Mouse (Mus musculus) thymus, postnatal 0 days (tissue): ENCODE data around the gene March10. TPM values are rescaled to one million over a fixed set of nuclear protein-coding genes. Genes with fewer than 3 reads are reported as not detected.

Source experiments
- DNase-seq: peaks from one replicate; pipeline ENCODE4 v3.0.0-alpha.2; 2015; ENCODE audit warnings: low spot score
- polyA plus RNA-seq: library from polyadenylated mRNA; unstranded; fragments of >200 nt; fragmentation: Nextera tagmentation; extraction: Ambion mirVana; gene quantifications from 2 replicates; pipeline ENCODE4 v1.2.1, GENCODE M21; 2015

Gene March10
- polyA plus RNA-seq, 1 experiment from 2014 or later, result not detected

DNA sequence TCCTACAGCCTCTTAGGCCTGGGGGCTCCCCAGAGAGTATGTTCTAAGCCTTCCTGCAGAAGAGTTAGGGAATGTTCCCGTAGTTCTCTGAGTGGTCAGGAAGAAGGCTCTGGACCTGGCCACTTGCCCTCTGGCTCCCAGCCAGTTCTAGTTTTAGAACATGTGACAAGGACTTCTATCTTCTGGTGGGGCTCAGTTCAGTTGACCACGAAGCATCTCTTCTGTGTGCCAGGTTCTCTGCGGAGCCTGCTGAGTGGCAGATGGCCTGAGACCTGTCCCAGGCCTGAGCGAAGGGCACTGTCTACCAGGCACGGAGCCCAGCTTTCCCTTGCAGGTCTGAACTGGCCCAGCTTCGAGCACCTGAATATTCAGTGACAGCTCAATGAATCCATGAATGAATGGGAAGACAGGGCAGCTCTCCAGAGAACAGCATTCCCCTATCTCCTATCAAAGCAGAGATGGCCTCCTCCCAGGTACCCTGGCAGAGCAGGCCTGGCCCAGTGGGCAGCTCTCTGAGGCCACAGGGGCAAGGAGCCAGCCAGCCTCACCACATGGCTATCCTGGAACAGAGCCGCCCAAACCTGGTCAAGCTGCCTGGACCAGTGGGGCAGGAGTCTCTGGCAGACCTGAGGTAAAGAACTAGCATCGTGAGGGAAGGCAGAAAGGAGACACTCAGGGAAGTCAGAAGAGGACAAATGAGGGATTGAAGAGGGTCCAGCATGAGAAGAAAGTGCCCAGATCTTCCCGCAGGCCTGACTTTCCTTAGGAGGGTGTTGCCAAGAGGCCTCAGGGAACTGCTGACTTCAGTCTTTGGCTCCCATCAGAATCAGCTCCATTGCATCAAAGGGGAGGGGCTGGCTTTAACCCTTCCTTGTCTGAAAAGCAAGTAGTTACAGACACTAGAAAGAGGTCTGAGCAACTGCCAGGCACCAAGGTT, 103.3 kb downstream of the March10 start:
- no peak for DNase-seq

DNA sequence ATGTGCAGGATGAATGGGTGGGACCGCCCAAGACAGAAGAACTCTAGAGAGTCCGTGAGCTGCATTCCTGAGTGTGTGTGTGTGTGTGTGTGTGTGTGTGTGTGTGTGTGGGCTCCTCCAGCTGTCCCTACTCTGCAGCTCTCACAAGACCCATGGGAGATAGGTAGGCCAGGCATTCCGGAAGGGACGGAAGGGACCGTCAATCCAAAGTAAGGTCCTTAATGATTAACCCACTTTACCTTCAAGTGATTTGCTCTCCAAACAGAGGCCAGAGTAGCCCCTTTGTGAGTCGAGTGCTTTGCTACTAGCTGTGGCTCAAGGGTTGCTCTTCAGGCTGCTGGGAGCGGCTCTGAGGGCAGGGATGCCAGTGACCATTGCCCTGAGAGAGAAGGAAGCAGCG, 104.4 kb downstream of the March10 start:
- DNase-seq, result no peak

DNA sequence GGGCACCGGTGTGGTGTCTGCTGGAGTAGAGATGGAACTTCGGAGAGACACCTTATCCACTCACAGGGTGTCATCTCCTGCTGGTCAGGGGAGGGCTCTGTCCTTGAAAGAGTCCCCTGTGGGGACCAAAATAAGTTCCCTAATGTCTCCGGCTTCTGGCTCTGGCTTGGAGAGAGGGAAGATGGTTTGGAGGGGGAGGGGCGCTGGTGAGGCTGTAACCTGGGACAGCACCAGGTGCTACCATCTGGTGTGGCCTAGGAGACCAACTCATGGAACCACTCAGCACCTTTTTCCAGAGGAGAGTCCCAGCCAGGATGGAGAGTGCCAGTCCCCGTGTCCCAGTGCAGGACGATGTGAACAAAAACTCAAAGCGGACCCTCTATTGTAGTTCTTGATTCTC, 105.9 kb downstream of the March10 start:
- DNase-seq, result no peak

DNA sequence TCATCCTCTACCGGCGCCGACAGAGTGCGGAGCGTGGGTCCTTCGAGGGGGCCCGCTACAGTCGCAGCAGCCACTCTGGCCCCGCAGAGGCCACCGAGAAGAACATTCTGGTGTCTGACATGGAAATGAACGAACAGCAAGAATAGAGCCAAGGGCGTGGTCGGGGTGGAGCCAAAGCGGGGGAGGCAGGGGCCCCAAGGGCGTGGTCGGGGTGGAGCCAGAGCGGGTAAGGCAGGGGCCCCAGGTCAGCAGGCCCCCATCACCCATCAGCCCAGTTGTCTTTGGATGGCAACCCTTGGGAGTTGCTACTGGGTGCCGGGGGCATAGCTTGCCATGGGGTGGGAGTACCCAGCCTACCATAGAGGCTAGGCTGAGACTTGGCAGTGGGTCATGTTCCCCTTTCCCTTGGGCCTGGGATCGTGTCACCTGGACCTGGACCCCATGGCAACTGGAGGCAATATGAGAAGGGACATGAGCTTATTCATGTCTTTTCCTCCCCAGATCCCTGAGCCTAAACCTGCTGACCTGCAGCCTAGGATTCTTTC, 106.7 kb downstream of the March10 start:
- no peak for DNase-seq

DNA sequence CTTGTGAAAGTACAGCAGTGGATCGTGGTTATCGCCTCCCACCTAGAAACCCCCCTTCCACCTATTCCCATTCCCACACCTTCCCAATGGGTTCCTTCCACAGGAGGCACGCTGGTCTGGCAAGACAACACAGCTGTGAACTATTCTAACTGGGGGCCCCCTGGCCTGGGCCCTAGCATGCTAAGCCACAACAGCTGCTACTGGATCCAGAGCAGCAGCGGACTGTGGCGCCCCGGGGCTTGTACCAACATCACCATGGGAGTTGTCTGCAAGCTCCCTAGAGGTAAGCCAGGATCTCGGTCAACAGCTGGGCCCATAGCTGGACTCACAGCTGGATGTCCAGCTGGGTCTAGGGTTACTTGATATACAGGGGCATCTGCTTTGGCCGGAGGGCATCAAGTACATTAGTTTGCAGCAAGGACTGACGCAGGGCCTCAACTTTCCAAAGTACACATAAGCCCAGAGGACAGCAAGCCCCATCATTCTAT, 108.0 kb downstream of the March10 start:
- no peak for DNase-seq

DNA sequence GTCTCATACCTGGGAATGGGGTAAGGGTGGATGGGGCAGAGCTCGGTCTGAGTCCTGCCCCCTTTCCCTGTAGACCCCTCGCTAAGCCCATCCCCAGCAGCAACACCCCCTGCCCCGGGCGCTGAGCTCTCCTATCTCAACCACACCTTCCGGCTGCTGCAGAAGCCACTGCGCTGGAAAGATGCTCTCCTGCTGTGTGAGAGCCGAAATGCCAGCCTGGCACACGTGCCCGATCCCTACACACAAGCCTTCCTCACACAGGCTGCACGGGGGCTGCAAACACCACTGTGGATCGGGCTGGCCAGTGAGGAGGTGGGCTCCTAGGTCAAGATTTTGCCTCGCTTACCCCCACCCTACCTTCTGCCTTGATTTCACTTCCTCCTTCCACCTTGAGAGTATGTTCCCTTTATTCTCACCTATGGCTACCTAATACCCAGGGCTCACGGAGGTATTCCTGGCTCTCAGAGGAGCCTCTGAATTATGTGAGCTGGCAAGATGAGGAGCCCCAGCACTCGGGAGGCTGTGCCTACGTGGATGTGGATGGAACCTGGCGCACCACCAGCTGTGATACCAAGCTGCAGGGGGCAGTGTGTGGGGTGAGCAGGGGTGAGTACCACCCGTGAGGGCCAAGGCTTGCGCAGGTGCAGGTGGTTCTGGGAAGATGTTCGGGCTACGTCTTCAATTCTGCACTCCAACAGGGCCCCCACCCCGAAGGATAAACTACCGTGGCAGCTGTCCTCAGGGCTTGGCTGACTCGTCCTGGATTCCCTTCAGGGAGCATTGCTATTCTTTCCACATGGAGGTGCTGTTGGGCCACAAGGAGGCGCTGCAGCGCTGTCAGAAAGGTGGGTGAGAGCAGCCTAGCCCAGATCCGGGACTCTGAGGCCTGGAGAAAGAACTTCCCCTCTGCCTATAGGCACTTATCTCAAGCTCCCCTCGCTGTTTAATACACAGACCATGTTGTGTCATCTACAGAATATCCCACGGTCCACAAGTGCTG, 109.1 kb downstream of the March10 start:
- DNase-seq, result peak; percentile 82

DNA sequence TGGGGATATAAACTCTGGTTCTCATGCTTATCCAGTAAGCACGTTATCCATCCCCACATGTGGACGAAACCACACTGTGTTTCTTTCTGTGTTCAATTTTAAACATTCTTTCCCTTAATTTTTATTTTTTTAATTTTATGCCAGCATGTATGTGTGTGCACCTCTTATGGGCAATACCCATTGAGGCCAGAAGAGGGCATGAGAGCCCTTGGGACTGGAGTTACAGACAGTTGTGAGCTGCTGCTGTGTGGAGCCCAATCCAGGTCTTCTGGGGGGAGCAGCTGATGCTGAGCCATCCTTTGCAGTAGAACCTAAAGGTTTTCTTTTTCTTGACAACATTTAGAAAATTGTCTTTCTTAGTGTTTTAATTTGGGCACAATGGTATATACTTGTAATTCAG, 111.3 kb downstream of the March10 start:
- DNase-seq, result peak; percentile 26

DNA sequence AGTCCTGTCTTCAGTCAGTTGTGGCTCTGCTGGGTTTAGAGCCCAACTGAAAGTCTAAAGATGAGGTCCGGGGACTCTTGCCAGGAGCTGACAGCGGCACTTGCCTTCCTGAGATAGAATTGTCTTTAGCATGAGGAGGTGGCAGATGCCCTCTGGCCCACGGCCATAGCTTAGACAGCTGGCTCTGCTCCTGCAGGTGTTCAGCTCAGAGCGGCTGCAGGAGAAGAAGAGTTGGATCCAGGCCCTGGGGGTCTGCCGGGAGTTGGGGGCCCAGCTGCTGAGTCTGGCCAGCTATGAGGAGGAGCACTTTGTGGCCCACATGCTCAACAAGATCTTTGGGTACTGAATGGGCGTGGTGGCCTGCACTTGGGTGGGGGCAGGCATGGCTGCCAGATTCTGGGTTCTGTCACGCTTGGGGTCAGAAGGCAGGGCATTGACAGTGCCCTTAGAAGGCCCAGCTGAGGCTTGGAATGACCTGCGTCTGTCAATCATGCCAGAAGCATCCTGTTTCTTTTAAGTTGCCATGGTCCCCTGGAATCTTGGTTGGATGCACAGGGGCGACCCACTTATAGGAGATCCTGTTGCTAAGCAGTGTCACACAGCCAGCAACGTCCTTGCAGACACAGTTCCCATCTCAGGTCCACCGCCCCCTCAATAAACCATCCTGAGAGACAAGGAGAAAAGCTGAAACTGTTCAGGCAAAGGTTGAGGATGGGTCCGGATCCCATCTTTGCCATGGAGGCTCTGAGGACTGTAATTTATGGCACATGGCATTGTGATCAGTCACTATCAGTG, 117.7 kb downstream of the March10 start:
- DNase-seq, result no peak

DNA sequence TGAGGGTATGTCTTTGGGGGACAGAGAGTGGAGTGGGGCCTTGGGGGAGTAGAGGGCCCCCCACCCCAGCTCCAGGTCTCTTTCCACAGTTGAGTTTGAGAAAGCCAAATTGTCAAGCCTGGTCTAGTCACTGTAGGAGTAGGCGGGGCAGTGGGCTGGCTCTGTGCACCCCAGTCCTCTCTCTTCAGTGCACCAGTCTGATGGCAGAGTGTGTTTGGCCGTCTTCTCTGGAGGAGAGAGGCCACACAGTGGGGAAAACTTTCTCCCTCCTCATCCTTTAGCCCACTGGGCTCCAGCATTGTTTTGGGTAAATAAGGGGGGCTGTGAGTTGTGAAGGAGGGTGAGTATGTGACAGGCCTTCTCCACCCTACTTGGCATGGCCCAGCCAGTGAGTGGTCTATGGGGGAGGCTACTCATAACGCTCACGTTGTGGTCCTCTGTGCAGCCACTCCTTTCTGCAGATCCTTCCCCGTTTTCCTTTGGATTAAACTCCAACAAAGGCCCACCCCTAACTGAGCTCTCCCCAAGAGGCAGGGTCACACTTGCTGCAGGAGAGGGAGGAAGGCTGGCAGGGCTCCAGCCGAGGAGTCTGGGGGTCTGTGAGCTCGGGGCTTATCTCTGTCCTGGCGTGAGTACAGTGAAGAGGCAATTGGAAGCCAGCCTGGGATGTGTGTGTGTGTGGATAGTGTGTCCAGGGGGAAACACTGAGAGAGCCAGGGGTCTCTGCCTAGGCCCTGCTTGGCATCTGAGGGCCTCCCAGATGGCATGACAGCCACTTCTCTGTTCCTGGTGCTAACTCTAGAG, 122.5 kb downstream of the March10 start:
- no peak for DNase-seq

DNA sequence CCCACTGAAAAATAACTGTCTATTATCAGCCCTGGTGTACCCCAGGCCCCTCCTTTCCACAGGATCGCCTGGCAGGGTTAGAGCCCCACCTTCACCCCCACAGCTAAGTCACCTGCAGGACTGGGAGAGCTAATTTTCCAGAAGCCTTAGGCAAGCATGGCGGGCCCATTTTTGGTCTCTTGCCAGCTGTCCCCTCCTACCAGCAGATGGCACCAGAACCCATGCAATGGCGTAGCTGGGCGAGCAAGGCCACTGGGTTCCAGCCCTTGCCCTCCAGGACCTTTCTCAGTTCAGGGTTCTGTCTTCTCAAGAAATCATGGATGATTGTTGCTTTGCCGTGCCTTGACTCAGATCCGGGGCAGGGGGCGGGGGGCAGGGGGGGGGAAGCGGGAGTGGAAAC, 124.1 kb downstream of the March10 start:
- DNase-seq, result peak; percentile 25

DNA sequence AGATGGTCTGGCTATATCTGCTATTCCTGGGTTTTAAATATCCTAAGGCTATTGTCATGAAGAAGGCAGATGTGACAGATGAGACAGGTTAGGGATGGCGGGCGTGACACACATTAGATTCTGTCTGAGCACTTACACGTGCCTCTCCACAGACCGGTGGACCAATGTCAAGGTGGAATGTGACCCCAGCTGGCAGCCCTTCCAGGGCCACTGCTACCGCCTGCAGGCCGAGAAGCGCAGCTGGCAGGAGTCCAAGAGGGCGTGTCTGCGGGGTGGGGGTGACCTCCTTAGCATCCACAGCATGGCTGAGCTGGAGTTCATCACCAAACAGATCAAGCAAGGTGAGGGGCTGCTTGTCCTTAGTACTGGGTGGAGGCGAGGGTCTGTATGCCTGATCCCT, 124.8 kb downstream of the March10 start:
- DNase-seq, result no peak

DNA sequence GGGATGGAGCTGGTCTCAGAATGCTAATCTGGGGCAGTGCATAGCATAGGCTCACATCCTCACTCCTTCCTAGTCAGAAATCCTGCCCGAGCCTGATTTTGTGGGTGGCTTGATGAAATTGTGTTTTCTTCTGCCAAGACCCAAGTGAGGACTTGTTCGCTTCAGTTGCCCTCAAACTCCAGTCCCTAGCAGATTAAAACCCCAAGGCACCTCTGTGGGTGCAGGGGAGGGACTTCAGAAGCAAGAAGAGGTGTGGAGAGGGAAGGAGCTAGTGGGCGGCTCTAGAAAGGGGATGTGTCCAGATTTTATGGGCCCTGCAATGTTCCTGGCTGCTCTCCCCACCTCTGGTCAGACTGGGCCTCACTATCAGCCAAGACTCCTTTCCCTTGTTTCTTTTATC, 125.4 kb downstream of the March10 start:
- DNase-seq, result no peak

DNA sequence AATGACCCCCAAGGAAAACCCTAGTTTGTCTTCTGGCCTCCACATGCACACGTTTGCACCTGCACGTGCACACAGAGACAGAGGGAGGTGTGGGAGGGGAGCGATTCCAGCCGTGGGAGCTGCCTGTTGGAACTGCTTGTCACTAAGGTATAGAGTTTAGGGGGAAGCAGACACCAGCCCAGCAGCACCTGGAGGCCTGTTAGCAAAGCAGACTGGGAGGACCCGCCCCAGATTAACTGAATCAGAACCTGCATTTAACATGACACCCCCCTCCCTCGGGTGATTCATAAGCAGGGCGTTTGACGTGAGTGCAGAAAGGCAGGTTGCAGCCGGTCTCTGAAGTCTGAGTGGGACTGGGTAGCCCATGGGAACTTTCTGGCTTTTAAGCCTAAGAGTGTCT, 126.6 kb downstream of the March10 start:
- no peak for DNase-seq

DNA sequence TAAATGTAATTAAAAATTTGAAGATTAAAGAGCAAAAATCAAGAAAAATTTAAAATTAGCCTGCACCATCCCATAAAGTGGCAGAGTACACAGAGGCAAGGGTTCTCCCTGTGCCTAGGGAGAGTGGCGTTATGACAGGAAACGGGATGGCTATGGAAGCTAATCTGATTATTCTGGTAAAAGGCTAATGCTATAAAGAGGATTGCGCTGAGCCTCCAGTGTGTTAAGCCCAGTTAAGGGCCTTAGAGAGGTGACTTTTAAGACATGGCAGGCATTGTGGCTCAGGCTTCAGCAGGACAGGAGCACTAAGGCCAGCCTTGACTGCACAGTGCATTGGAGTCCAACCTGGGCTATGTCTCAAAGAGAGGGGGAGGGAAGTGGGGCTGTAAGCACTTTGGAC, 129.4 kb downstream of the March10 start:
- DNase-seq, result no peak

DNA sequence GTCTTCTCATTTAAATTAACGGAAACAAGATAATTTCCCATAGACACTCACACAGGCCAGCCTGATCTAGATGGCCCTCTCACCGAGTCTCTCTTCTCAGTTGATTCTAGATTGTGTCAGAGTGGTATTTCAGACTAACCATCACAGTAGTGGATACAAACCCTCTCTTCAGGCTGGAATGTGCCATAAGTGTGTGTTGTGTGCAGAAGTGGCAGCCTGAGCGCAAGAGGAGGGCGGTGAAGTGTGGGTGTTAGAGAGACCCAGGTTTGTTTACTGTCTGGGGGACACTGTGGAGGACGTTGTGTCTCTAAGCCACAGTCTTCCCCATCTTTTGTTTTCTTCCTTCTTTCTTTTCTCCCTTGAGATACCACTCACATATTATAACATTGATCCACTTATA, 133.0 kb downstream of the March10 start:
- DNase-seq, result no peak

DNA sequence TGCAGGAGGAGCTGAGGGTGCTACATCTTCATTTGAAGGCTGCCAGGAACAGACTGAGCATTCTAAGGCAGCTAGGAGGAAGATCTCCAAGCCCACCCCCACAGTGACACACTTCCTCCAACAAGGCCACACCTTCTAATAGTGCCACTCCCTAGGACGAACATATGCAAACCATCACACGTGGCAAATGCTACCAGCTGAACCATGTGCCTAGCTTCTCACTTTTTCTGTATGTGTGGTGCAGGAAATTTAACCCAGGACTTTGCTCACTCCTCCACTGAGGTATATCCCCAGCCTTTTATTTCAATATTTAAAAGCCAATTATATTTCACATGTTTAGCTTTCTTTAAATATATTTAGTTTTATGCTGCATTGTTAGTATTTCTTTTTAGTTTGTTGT, 135.4 kb downstream of the March10 start:
- no peak for DNase-seq

DNA sequence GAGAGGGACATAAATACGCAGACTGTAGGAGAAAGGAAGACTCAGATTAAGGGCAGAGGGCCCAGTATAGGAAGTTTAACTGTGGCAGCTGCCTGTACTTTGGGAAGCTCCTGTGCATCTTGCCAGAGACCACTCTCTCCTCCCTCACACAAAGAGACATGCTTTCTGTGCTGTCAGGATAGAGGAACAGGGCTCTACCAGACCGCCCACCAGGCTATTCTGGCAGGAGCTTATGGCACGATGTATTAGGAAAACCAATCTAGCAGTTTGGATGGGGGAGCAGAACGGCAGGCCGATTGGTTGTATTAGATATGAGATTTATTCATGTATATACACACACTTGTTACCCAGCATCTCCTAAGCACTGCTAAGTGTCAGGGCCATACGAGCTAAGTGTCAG, 138.8 kb downstream of the March10 start:
- DNase-seq, result no peak

DNA sequence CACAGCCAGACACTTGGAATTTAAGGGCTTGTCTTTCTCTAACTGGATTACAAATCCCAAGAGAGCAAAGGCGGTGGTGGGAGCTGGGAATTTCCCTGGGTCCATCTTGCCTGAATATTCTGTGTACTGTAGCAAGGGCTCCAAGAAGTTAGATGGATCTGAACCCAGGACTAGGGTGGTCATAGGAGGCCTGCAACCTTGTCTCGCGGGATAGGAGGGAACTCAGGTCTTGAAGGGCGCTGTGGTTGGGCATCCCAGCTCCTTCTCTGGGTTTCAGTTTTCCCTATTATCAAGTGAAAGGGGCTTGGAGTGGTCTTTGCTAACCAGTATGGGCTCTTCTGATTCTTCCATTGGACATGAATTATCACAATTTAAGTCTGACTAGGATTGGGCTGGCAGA, 140.4 kb downstream of the March10 start:
- no peak for DNase-seq

DNA sequence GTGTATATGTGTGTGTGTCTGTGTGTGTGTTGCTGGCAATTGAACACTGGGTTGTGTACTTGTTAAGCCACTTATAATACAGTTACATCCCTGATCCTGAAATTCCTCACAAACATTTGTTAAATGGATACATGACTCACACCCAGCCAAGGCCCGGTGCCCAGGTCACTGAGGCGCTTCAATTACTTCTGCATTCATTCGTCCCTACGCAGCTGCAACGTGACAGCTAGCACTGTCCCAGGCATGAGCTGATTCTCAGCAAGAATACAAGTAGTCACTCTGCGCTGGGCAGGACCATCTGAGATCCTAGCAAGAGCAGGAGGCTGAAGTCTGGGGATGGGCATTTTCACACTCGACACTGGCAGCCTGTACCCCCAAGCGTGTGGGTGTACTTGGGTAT, 141.2 kb downstream of the March10 start:
- DNase-seq, result no peak

DNA sequence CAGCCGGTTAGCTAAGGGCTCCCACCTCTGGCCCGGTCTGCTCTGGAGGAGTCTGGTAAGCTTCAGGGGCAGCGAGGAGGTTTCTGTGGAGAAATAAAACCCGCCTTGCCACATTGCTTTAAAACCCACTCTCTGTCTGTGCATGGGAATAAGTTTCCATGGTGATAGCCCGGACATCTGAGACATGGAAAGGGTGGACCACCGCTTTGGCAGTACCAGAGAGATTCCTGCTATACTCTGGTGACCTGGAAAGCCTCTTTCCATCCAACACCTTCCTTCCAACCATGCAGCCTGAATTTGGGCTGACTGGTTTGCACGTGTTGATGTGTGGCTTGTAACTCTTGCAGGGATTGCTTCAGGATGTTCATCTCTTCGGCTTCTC, 142.9 kb downstream of the March10 start:
- no peak for DNase-seq
